Mouse (Mus musculus) R1 (cell line): ENCODE results near the gene Tcirg1.

Experiments
- DNase-seq: peaks from one replicate; pipeline ENCODE4 v3.0.0-alpha.2; 2018; ENCODE audit warnings: low read depth, low spot score

Tcirg1 gene

GRCm38 (mm10) chr19:3927989-3928388, 21.1 kb upstream of the Tcirg1 start:
- DNase-seq = no peak

GRCm38 (mm10) chr19:3926685-3927084, 19.8 kb upstream of the Tcirg1 start:
- DNase-seq = no peak

- no peak for DNase-seq
Measured at GRCm38 (mm10) chr19:3926279-3926678, 19.3 kb upstream of the Tcirg1 start.

GRCm38 (mm10) chr19:3925859-3926258, 18.9 kb upstream of the Tcirg1 start:
- no peak for DNase-seq

GRCm38 (mm10) chr19:3924868-3925267, 17.9 kb upstream of the Tcirg1 start:
- no peak for DNase-seq

GRCm38 (mm10) chr19:3924190-3924589, 17.3 kb upstream of the Tcirg1 start:
- DNase-seq = no peak

- DNase-seq = no peak
Measured at GRCm38 (mm10) chr19:3923586-3923985, 16.7 kb upstream of the Tcirg1 start.

GRCm38 (mm10) chr19:3922661-3923371, 15.9 kb upstream of the Tcirg1 start:
- DNase-seq = peak; percentile 38

GRCm38 (mm10) chr19:3919928-3920327, 13.0 kb upstream of the Tcirg1 start:
- DNase-seq = no peak

- DNase-seq = no peak
Measured at GRCm38 (mm10) chr19:3916727-3917126, 9.8 kb upstream of the Tcirg1 start.

GRCm38 (mm10) chr19:3914535-3914934, 7.6 kb upstream of the Tcirg1 start:
- no peak for DNase-seq

GRCm38 (mm10) chr19:3913692-3914091, 6.8 kb upstream of the Tcirg1 start:
- no peak for DNase-seq

- DNase-seq = peak; percentile 100
Measured at GRCm38 (mm10) chr19:3912337-3913204, 5.6 kb upstream of the Tcirg1 start, which contains the start of gene Ndufs8. Ndufs8 (minus strand) TSS chr19:3912774.

- no peak for DNase-seq
Measured at GRCm38 (mm10) chr19:3910206-3910605, 3.3 kb upstream of the Tcirg1 start.

GRCm38 (mm10) chr19:3907876-3908660, 1.1 kb upstream of the Tcirg1 start:
- DNase-seq = no peak

GRCm38 (mm10) chr19:3906326-3906725, 607 bp downstream of the Tcirg1 start:
- no peak for DNase-seq

GRCm38 (mm10) chr19:3905261-3905969, 1.5 kb downstream of the Tcirg1 start:
- DNase-seq = no peak

GRCm38 (mm10) chr19:3904363-3904675, 2.6 kb downstream of the Tcirg1 start:
- DNase-seq = no peak

GRCm38 (mm10) chr19:3903648-3904362, 3.1 kb downstream of the Tcirg1 start:
- peak; percentile 58 for DNase-seq

- DNase-seq = no peak
Measured at GRCm38 (mm10) chr19:3902966-3903365, 4.0 kb downstream of the Tcirg1 start.

GRCm38 (mm10) chr19:3899618-3900017, 7.3 kb downstream of the Tcirg1 start:
- no peak for DNase-seq
